In genomic region chr19:6426703-6427500, GRCm38 (mm10) we compare ENCODE assay signal across 8 mouse cellular contexts. TPM values are rescaled to one million over a fixed set of nuclear protein-coding genes. Genes with fewer than 3 reads are reported as not detected.
DNase-seq lines count a peak whose midpoint lies in the region; ATAC-seq and TF ChIP-seq lines count a peak whose summit lies in the region.

No protein-coding gene starts in this region.

- H3K4me1 ChIP-seq in heart, adult 2 months (ENCODE audit: control insufficient read depth, insufficient read depth, low read length), result no peaks in the 10 kb centered on the region
- H3K4me1 ChIP-seq in MEL (ENCODE audit: control insufficient read depth in 1 of 2, insufficient read depth in 2 of 2, low read length in 2 of 2), result no peaks in the 10 kb centered on the region
- peaks cover 17% of the 10 kb centered on the region for H3K4me1 ChIP-seq in embryonic facial prominence, embryonic 15.5 days
- H3K4me1 ChIP-seq in kidney, embryonic 16.5 days (ENCODE audit: insufficient read depth, low read length), result peaks cover 14% of the 10 kb centered on the region
- H3K4me1 ChIP-seq in midbrain, embryonic 14.5 days (ENCODE audit: control insufficient read depth, insufficient read depth, low read length), result peaks cover 92% of the 10 kb centered on the region

- TF ChIP-seq RAD21 in MEL (IDR thresholded peaks at IDR 0.05; ENCODE audit: low read depth, low read length), result no peak

- 19% methylated on average over 13 of the region's 13 CpGs for WGBS in heart, adult 2 months
- WGBS in embryonic facial prominence, embryonic 15.5 days, result 20% methylated on average over 13 of the region's 13 CpGs
- 19% methylated on average over 13 of the region's 13 CpGs for WGBS in kidney, embryonic 16.5 days
- 14% methylated on average over 13 of the region's 13 CpGs for WGBS in midbrain, embryonic 14.5 days

- H3K9ac ChIP-seq in heart, adult 2 months (ENCODE audit: low read depth, low read length), result no peak overlapping the region
- H3K9ac ChIP-seq in MEL (ENCODE audit: control insufficient read depth, low read depth, low read length, poor library complexity, severe bottlenecking), result no peak overlapping the region
- H3K9ac ChIP-seq in embryonic facial prominence, embryonic 15.5 days, result no peak overlapping the region
- H3K9ac ChIP-seq in kidney, embryonic 16.5 days (replicated peaks; ENCODE audit: low read length), result no peak overlapping the region
- no peak overlapping the region for H3K9ac ChIP-seq in midbrain, embryonic 14.5 days (replicated peaks; ENCODE audit: low read length)

- no peak for ATAC-seq in embryonic facial prominence, embryonic 15.5 days (ENCODE audit: insufficient number of reproducible peaks, low FRiP score, low TSS enrichment, low read depth)
- ATAC-seq in kidney, embryonic 16.5 days (ENCODE audit: low FRiP score, low TSS enrichment), result peak; percentile 19; the same call in 1 of the 2 replicates
- no peak; the same call in 1 of the 2 replicates for ATAC-seq in midbrain, embryonic 14.5 days (ENCODE audit: low FRiP score, low TSS enrichment)

- intact Hi-C loops in heart, postnatal 10 days (cut with DNase I), result no loop called here
- intact Hi-C loops in heart, adult 2 months (cut with DNase I), result loop anchor here (2.0 kb wide), 1 partner anchor 20 kb away; no protein-coding TSS in a partner anchor

- no peak overlapping the region for H3K4me2 ChIP-seq in embryonic facial prominence, embryonic 15.5 days (replicated peaks)
- no peak overlapping the region for H3K4me2 ChIP-seq in kidney, embryonic 16.5 days (replicated peaks; ENCODE audit: low read depth, low read length)
- peak overlapping the region; percentile 53 for H3K4me2 ChIP-seq in midbrain, embryonic 14.5 days (ENCODE audit: low read length)

- peak; percentile 55 to 77 for DNase-seq in heart, postnatal 10 days
- DNase-seq in heart, adult 2 months, result no peak
- DNase-seq in MEL (ENCODE audit: low read depth, low spot score), result peak; percentile 67
- peak; percentile 55 for DNase-seq in midbrain, embryonic 14.5 days
- no peak for DNase-seq in frontal cortex, postnatal 10 days (ENCODE audit: low spot score in 2 of 2)
- no peak for DNase-seq in right cerebral cortex, adult 18-20 months

- TF ChIP-seq POLR2A in heart, adult 2 months (IDR thresholded peaks at IDR 0.05; ENCODE audit: insufficient read depth, low read depth, low read length), result no peak
- TF ChIP-seq POLR2A in MEL (IDR thresholded peaks at IDR 0.05; ENCODE audit: control insufficient read depth in 1 of 2, insufficient read depth in 1 of 2, low read depth in 1 of 2, low read length in 2 of 2, poor library complexity in 1 of 2), result no peak

- no peaks in the 10 kb centered on the region for H3K79me2 ChIP-seq in heart, adult 2 months (replicated peaks; ENCODE audit: control insufficient read depth, insufficient read depth, low read length)
- H3K79me2 ChIP-seq in MEL (ENCODE audit: control insufficient read depth, insufficient read depth, low read length, poor library complexity), result no peaks in the 10 kb centered on the region

- H3K36me3 ChIP-seq in heart, adult 2 months (ENCODE audit: control insufficient read depth, insufficient read depth, low read length), result no peaks in the 10 kb centered on the region
- no peaks in the 10 kb centered on the region for H3K36me3 ChIP-seq in MEL (ENCODE audit: control insufficient read depth in 1 of 2, insufficient read depth in 2 of 2, low read length in 2 of 2)
- no peaks in the 10 kb centered on the region for H3K36me3 ChIP-seq in embryonic facial prominence, embryonic 15.5 days
- H3K36me3 ChIP-seq in kidney, embryonic 16.5 days (ENCODE audit: insufficient read depth, low read length), result no peaks in the 10 kb centered on the region
- peaks cover 17% of the 10 kb centered on the region for H3K36me3 ChIP-seq in midbrain, embryonic 14.5 days (ENCODE audit: control insufficient read depth, insufficient read depth, low read length)

- H3K27ac ChIP-seq in heart, adult 2 months, result no peak overlapping the region
- H3K27ac ChIP-seq in MEL (ENCODE audit: control insufficient read depth, low read depth, low read length), result no peak overlapping the region
- no peak overlapping the region for H3K27ac ChIP-seq in embryonic facial prominence, embryonic 15.5 days (replicated peaks)
- H3K27ac ChIP-seq in kidney, embryonic 16.5 days (ENCODE audit: low read length), result no peak overlapping the region
- H3K27ac ChIP-seq in midbrain, embryonic 14.5 days (replicated peaks; ENCODE audit: low read depth, low read length), result peak overlapping the region; percentile 41; the same call in 1 of the 2 replicates

- H3K27me3 ChIP-seq in heart, adult 2 months (ENCODE audit: control insufficient read depth, insufficient read depth, low read length), result peaks cover 24% of the 10 kb centered on the region
- H3K27me3 ChIP-seq in MEL (ENCODE audit: control insufficient read depth in 1 of 2, insufficient read depth in 2 of 2, low read length in 2 of 2), result no peaks in the 10 kb centered on the region
- peaks cover 94% of the 10 kb centered on the region for H3K27me3 ChIP-seq in embryonic facial prominence, embryonic 15.5 days
- peaks cover 71% of the 10 kb centered on the region for H3K27me3 ChIP-seq in kidney, embryonic 16.5 days (ENCODE audit: insufficient read depth, low read length)
- H3K27me3 ChIP-seq in midbrain, embryonic 14.5 days (ENCODE audit: control insufficient read depth, insufficient read depth, low read length), result peaks cover 28% of the 10 kb centered on the region; the same call in 1 of the 2 replicates

- H3K9me3 ChIP-seq in MEL (replicated peaks; ENCODE audit: insufficient read depth, low read length), result no peaks in the 10 kb centered on the region
- no peaks in the 10 kb centered on the region for H3K9me3 ChIP-seq in embryonic facial prominence, embryonic 15.5 days (replicated peaks)
- H3K9me3 ChIP-seq in kidney, embryonic 16.5 days (ENCODE audit: low read length), result no peaks in the 10 kb centered on the region
- H3K9me3 ChIP-seq in midbrain, embryonic 14.5 days (ENCODE audit: control insufficient read depth, low read length), result no peaks in the 10 kb centered on the region

- TF ChIP-seq CTCF in heart, adult 2 months (IDR thresholded peaks at IDR 0.05), result no peak
- TF ChIP-seq CTCF in MEL (IDR thresholded peaks at IDR 0.05 in 2 of 3, conservative IDR thresholded peaks at IDR 0.05 in 1 of 3; ENCODE audit: control insufficient read depth in 1 of 3, insufficient read depth in 1 of 3, low read depth in 2 of 3, low read length in 3 of 3, poor library complexity in 1 of 3, severe bottlenecking in 1 of 3), result no peak

- no peak overlapping the region for H3K4me3 ChIP-seq in heart, adult 2 months
- no peak overlapping the region for H3K4me3 ChIP-seq in MEL (ENCODE audit: control insufficient read depth in 1 of 2, insufficient read depth in 1 of 2, low read depth in 2 of 2, low read length in 2 of 2)
- 0 out of 2 replicates have a peak overlapping the region, but pooled peaks have one; percentile 38 for H3K4me3 ChIP-seq in embryonic facial prominence, embryonic 15.5 days (replicated peaks)
- H3K4me3 ChIP-seq in kidney, embryonic 16.5 days (ENCODE audit: low read length), result no peak overlapping the region
- H3K4me3 ChIP-seq in midbrain, embryonic 14.5 days (replicated peaks; ENCODE audit: low read depth, low read length), result no peak overlapping the region

- TF ChIP-seq EP300 in heart, adult 2 months (IDR thresholded peaks at IDR 0.05; ENCODE audit: insufficient read depth, low read depth, low read length), result no peak
- TF ChIP-seq EP300 in MEL (IDR thresholded peaks at IDR 0.05; ENCODE audit: low read depth in 1 of 2, low read length in 2 of 2), result no peak

TF ChIP-seq in MEL, 35 proteins besides CTCF, POLR2A, EP300 and RAD21:
- peak; percentile 67; the same call in 1 of the 2 replicates for TF ChIP-seq MAZ (IDR thresholded peaks at IDR 0.05; ENCODE audit: low read depth, low read length)
- 0 out of 2 replicates have a peak, but pooled peaks have one; percentile 22 for TF ChIP-seq MXI1 (IDR thresholded peaks at IDR 0.05; ENCODE audit: low read depth, low read length)
- TF ChIP-seq SIN3A (IDR thresholded peaks at IDR 0.05; ENCODE audit: low read length), result peak; percentile 78
- no peak for TF ChIP-seq USF2 (IDR thresholded peaks at IDR 0.05; ENCODE audit: borderline replicate concordance in 1 of 2, insufficient read depth in 1 of 2, low read depth in 1 of 2, low read length in 2 of 2)

RNA-seq across cellular contexts. Expression of gene Nrxn2, which starts 8.4 kb away (rescaled TPM):
- total RNA-seq in heart, postnatal 10 days (2021), result 1 to 10 TPM; 4.4 to 5.5 TPM
- 1 to 10 TPM; 4.5 to 5.2 TPM for total RNA-seq in heart, adult 2 months (2021)
- polyA plus RNA-seq in heart, adult 2 months (2012; rRNA removed), result 3.4 TPM in 2 replicates
- total RNA-seq in MEL (2012; rRNA removed), result 0.07 and 0.39 TPM in 2 replicates
- polyA plus RNA-seq in MEL (2012; ENCODE audit: insufficient read depth in 1 of 2, insufficient read length in 2 of 2, low read depth in 1 of 2, low replicate concordance in 2 of 2, missing spikeins in 1 of 2), result under 1 TPM in 1 of 2 experiments, not detected in 1; 0.42 TPM
- 1.7 and 1.8 TPM in 2 replicates for polyA plus RNA-seq in embryonic facial prominence, embryonic 15.5 days (2015; fragmentation: Nextera tagmentation; extraction: Ambion mirVana)
- 6.0 and 6.2 TPM in 2 replicates for polyA plus RNA-seq in kidney, embryonic 16.5 days (2015; fragmentation: Nextera tagmentation; extraction: Ambion mirVana)
- polyA plus RNA-seq in midbrain, embryonic 14.5 days (2014; fragmentation: Nextera tagmentation; extraction: Ambion mirVana), result 54.1 and 105 TPM in 2 replicates

RNA-seq across cellular contexts. Expression of gene Rasgrp2, which starts 27.8 kb away (rescaled TPM):
- 10 to 100 TPM; 50.7 to 60.2 TPM for total RNA-seq in heart, postnatal 10 days (2021)
- total RNA-seq in heart, adult 2 months (2021), result 10 to 100 TPM; 43.3 to 48.0 TPM
- 90.1 and 97.2 TPM in 2 replicates for polyA plus RNA-seq in heart, adult 2 months (2012; rRNA removed)
- 176 TPM in 2 replicates for total RNA-seq in MEL (2012; rRNA removed)
- polyA plus RNA-seq in MEL (2012; ENCODE audit: insufficient read depth in 1 of 2, insufficient read length in 2 of 2, low read depth in 1 of 2, low replicate concordance in 2 of 2, missing spikeins in 1 of 2), result 100 to 1,000 TPM in 1 of 2 experiments, not detected in 1; 233 TPM
- polyA plus RNA-seq in embryonic facial prominence, embryonic 15.5 days (2015; fragmentation: Nextera tagmentation; extraction: Ambion mirVana), result 39.9 and 45.0 TPM in 2 replicates
- polyA plus RNA-seq in kidney, embryonic 16.5 days (2015; fragmentation: Nextera tagmentation; extraction: Ambion mirVana), result 105 and 121 TPM in 2 replicates
- polyA plus RNA-seq in midbrain, embryonic 14.5 days (2014; fragmentation: Nextera tagmentation; extraction: Ambion mirVana), result 32.9 and 58.5 TPM in 2 replicates

RNA-seq across cellular contexts. Expression of gene Pygm, which starts 42.7 kb away (rescaled TPM):
- 100 to 1,000 TPM; 622 to 693 TPM for total RNA-seq in heart, postnatal 10 days (2021)
- 1,000 to 10,000 TPM; 1,101 to 1,298 TPM for total RNA-seq in heart, adult 2 months (2021)
- 1,120 and 1,632 TPM in 2 replicates for polyA plus RNA-seq in heart, adult 2 months (2012; rRNA removed)
- total RNA-seq in MEL (2012; rRNA removed), result 0.62 and 0.73 TPM in 2 replicates
- 1 to 10 TPM in 1 of 2 experiments, not detected in 1; 3.3 TPM for polyA plus RNA-seq in MEL (2012; ENCODE audit: insufficient read depth in 1 of 2, insufficient read length in 2 of 2, low read depth in 1 of 2, low replicate concordance in 2 of 2, missing spikeins in 1 of 2)
- 35.6 and 38.9 TPM in 2 replicates for polyA plus RNA-seq in embryonic facial prominence, embryonic 15.5 days (2015; fragmentation: Nextera tagmentation; extraction: Ambion mirVana)
- 36.2 and 38.3 TPM in 2 replicates for polyA plus RNA-seq in kidney, embryonic 16.5 days (2015; fragmentation: Nextera tagmentation; extraction: Ambion mirVana)
- 2.0 and 2.9 TPM in 2 replicates for polyA plus RNA-seq in midbrain, embryonic 14.5 days (2014; fragmentation: Nextera tagmentation; extraction: Ambion mirVana)

Comparison
In these comparisons a context has a peak if more than half of its experiments do, and no peak if none do; other contexts are left out.
1. DNase-seq: peak in heart, postnatal 10 days (2 of 2), MEL (single experiment) and midbrain, embryonic 14.5 days (single experiment); none in heart, adult 2 months (0 of 2), frontal cortex, postnatal 10 days (0 of 2) and right cerebral cortex, adult 18-20 months (single experiment).
2. RNA of gene Pygm, which starts 42.7 kb away (polyA plus RNA-seq): 1,120 to 1,632 TPM in heart, adult 2 months; 36.2 to 38.3 TPM in kidney, embryonic 16.5 days, 35.6 to 38.9 TPM in embryonic facial prominence, embryonic 15.5 days, 3.3 TPM in MEL and 2.0 to 2.9 TPM in midbrain, embryonic 14.5 days; every median in the first group is over 10 times any median in the second.